29 mouse cellular contexts compared by ENCODE assay signal in genomic region chr6:30499049-30499448, GRCm38 (mm10). TPM values are rescaled to one million over a fixed set of nuclear protein-coding genes. Genes with fewer than 3 reads are reported as not detected.
A peak's percentile ranks its signal among the peaks of the same experiment; 100 is the strongest.
DNase-seq lines count a peak whose midpoint lies in the region; ATAC-seq lines count a peak whose summit lies in the region.
"Had no signal": no experiment of that assay in that cellular context is flagged by ENCODE, and none has a peak within 500 bp of the region (broad histone marks: within the 10 kb centered on the region; RNA-seq: fewer than 3 reads in every experiment).

No protein-coding gene starts in this region.

- ATAC-seq in activated CD4-positive, CD25-positive, alpha-beta regulatory T cell, adult 4 months: peak; percentile 68
- ATAC-seq in inflammation-experienced regulatory T-cells, adult 6 months: peak; percentile 76
- no peak for ATAC-seq in megakaryocyte-erythroid progenitor cell, adult 5-6 weeks (replicated peaks; ENCODE audit: low FRiP score, low TSS enrichment, poor library complexity, severe bottlenecking)
- ATAC-seq: forebrain, embryonic 15.5 days; midbrain, embryonic 13.5 days had no signal

- DNase-seq in thymus, postnatal 25 days: peak; percentile 14
- no peak for DNase-seq in thymus, postnatal 0 days (ENCODE audit: low spot score)
- no peak for DNase-seq in cerebellum, postnatal 36 days
- no peak for DNase-seq in Muller cell, postnatal 12 days (ENCODE audit: inconsistent ontology term)
- DNase-seq: adrenal gland, adult 2 months; adrenal gland, postnatal 36 days; B cell, adult 2 months; cerebellum, adult 8-10 months; cerebellum, postnatal 25 days; gastrocnemius, adult 2 months; gastrocnemius, postnatal 36 days; heart, adult 2 months; heart, postnatal 4 days; kidney, adult 11 months; kidney, postnatal 36 days; layer of hippocampus, postnatal 36 days; lung, embryonic 14.5 days; lung, postnatal 14 days; retina, postnatal 1 day; right cerebral cortex, postnatal 14 days had no signal

RNA-seq across cellular contexts. Expression of gene Tmem209, which starts 10.5 kb away (rescaled TPM):
- 34.4 and 38.4 TPM in 2 replicates for polyA plus RNA-seq in thymus, postnatal 0 days (2015; fragmentation: Nextera tagmentation; extraction: Ambion mirVana)
- polyA plus RNA-seq in activated CD4-positive, CD25-positive, alpha-beta regulatory T cell, adult 4 months (2017; shearing (Covaris generic)): 10 to 100 TPM; 48.4 to 59.2 TPM
- 10 to 100 TPM; 56.2 to 68.8 (median 61.0) TPM for polyA plus RNA-seq in inflammation-experienced regulatory T-cells, adult 6 months (2017; shearing (Covaris generic))
- 51.7 and 62.6 TPM in 2 replicates for total RNA-seq in megakaryocyte-erythroid progenitor cell, adult 5-6 weeks (2014; fragmentation: Nextera tagmentation)
- 35.8 and 46.2 TPM in 2 replicates for total RNA-seq in megakaryocyte-erythroid progenitor cell, adult 5-6 weeks (2017)

RNA-seq across cellular contexts. Expression of gene Ssmem1, which starts 10.6 kb away (rescaled TPM):
- 0.12 and 0.13 TPM in 2 replicates for polyA plus RNA-seq in thymus, postnatal 0 days (2015; fragmentation: Nextera tagmentation; extraction: Ambion mirVana)
- not detected for polyA plus RNA-seq in activated CD4-positive, CD25-positive, alpha-beta regulatory T cell, adult 4 months (2017; shearing (Covaris generic))
- not detected for polyA plus RNA-seq in inflammation-experienced regulatory T-cells, adult 6 months (2017; shearing (Covaris generic))
- total RNA-seq in megakaryocyte-erythroid progenitor cell, adult 5-6 weeks (2014; fragmentation: Nextera tagmentation): not detected in 2 replicates
- not detected in 2 replicates for total RNA-seq in megakaryocyte-erythroid progenitor cell, adult 5-6 weeks (2017)
- total RNA-seq: heart, adult 2 months had no signal
- polyA plus RNA-seq: adrenal gland, adult 2 months; forebrain, embryonic 15.5 days; frontal cortex, adult 2 months; kidney, embryonic 15.5 days; midbrain, embryonic 13.5 days; small intestine, adult 2 months; stomach, embryonic 15.5 days had no signal

RNA-seq across cellular contexts. Expression of gene Cpa2, which starts 42.3 kb away (rescaled TPM):
- polyA plus RNA-seq in thymus, postnatal 0 days (2015; fragmentation: Nextera tagmentation; extraction: Ambion mirVana): 2.5 and 2.6 TPM in 2 replicates
- polyA plus RNA-seq in activated CD4-positive, CD25-positive, alpha-beta regulatory T cell, adult 4 months (2017; shearing (Covaris generic)): under 1 TPM in 1 of 2 experiments, not detected in 1; 0.34 TPM
- polyA plus RNA-seq in inflammation-experienced regulatory T-cells, adult 6 months (2017; shearing (Covaris generic)): under 1 TPM in 1 of 3 experiments, not detected in 2; 0.71 TPM
- not detected in 2 replicates for total RNA-seq in megakaryocyte-erythroid progenitor cell, adult 5-6 weeks (2014; fragmentation: Nextera tagmentation)
- not detected in 2 replicates for total RNA-seq in megakaryocyte-erythroid progenitor cell, adult 5-6 weeks (2017)
- total RNA-seq: gastrocnemius, adult 2 months; gastrocnemius, postnatal 36 days; heart, adult 2 months had no signal
- polyA plus RNA-seq: adrenal gland, adult 2 months had no signal
